Mouse (Mus musculus): ENCODE data around the gene Colq. TPM values are rescaled to one million over a fixed set of nuclear protein-coding genes. Genes with fewer than 3 reads are reported as not detected.

Gene Colq
- polyA plus RNA-seq, 1 experiment from 2014 or later, result 0.06 TPM

DNA sequence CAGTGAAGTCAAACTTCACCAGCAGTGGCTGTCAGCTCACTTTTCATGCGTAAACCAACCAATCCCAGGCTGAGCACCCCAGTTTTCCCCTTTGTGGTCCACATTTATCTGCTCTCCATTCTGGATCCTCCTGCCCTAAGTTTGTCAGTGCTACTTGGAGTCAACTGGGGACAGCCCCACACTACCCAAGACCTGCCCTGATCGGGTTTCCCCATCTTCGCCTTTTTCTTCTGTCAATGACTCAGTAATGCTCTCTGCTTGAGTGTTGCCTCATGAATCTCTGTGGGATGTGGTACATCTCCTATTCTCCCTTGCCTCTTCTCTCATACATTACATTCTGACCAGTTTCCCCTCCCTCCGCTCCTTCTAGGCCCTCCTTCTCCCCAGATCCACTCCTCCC, 6.3 kb upstream of the Colq start:
- no peak overlapping the region for H3K4me2 ChIP-seq
- no peaks in the 10 kb centered on the region for H3K9me3 ChIP-seq
- H3K9ac ChIP-seq, result no peak overlapping the region
- no peaks in the 10 kb centered on the region for H3K4me1 ChIP-seq
- no peaks in the 10 kb centered on the region for H3K27me3 ChIP-seq
- 91% methylated on average over 4 of the region's 4 CpGs for WGBS
- H3K36me3 ChIP-seq (replicated peaks), result no peaks in the 10 kb centered on the region
- no peak overlapping the region for H3K4me3 ChIP-seq (replicated peaks)
- no peak for ATAC-seq (ENCODE audit: low FRiP score)
- H3K27ac ChIP-seq, result no peak overlapping the region

DNA sequence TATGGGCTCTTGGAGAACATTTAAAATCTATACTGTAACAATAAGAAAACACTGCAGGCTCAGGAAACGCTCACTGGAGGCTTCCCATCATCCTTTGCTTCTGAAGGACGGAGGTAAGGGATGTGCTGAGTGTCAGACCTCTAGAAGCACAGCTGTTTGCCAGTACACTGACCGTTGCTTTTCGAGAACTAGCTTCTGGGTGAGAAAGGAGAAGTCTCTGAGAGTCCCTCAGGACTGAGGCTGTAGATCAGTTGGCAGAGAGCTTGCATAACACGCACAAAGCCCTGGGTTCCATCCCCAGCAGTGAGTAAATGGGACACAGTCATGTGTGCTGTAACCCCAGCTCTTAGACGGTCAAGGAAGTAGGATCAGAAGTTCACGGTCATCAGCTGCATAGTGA, 5.3 kb upstream of the Colq start:
- Histone ChIP-seq H3K4me2 (no peak overlapping the region), H3K27me3 (no peaks in the 10 kb centered on the region), H3K9me3 (no peaks in the 10 kb centered on the region), H3K27ac (no peak overlapping the region), H3K9ac (no peak overlapping the region), H3K4me1 (no peaks in the 10 kb centered on the region), H3K36me3 (replicated peaks) (no peaks in the 10 kb centered on the region), H3K4me3 (replicated peaks) (no peak overlapping the region)
- 81% methylated on average over 7 of the region's 7 CpGs for WGBS
- no peak for ATAC-seq (ENCODE audit: low FRiP score)

DNA sequence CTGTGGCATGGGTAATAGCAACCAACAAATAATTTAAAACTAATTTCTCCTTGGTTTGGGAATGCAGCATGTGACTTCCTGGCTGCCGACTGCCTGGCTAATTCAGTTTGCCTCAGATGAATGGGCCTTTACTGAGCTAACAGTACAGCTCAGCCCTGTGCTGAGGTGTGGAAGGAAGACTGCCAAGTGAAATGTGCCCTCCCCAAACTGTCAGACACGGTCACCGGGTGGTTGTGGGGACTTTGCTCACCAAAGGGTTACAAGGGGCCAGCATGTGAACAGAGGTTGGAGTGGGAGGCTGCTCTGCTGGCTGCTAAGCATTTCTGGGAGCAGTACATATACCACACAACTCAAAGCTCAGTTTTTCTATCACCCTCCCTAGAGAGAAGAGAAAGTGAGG, 3.5 kb upstream of the Colq start:
- Histone ChIP-seq H3K36me3 (replicated peaks) (no peaks in the 10 kb centered on the region), H3K27ac (no peak overlapping the region), H3K4me3 (replicated peaks) (no peak overlapping the region), H3K9ac (no peak overlapping the region), H3K4me1 (no peaks in the 10 kb centered on the region), H3K9me3 (no peaks in the 10 kb centered on the region), H3K27me3 (no peaks in the 10 kb centered on the region), H3K4me2 (no peak overlapping the region)
- no peak for ATAC-seq (ENCODE audit: low FRiP score)
- WGBS, result 90% methylated on average over 3 of the region's 3 CpGs

DNA sequence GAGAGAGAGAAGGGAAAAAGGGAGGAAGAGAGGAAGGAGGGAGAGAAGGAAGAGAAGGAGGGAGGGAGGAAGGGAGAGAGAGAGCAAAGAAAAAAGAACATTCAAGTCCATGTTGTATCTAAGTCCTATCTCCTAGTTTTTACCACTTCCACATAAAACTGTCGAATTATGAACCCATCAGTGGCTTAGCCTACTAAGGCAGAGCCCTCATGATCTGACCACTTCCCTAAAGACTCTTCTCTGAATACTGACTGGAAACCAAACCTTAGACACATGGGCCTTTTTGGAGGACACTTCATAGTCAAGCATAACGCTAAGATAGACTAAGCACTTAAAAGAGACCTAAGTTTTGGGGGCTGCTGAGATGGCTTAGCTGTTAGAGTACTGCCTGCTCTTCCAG, 1.9 kb upstream of the Colq start:
- no peak overlapping the region for H3K4me2 ChIP-seq
- 88% methylated on average over 2 of the region's 2 CpGs for WGBS
- H3K4me3 ChIP-seq (replicated peaks), result no peak overlapping the region
- no peaks in the 10 kb centered on the region for H3K27me3 ChIP-seq
- no peaks in the 10 kb centered on the region for H3K4me1 ChIP-seq
- no peak overlapping the region for H3K27ac ChIP-seq
- no peak for ATAC-seq (ENCODE audit: low FRiP score)
- no peaks in the 10 kb centered on the region for H3K9me3 ChIP-seq
- no peaks in the 10 kb centered on the region for H3K36me3 ChIP-seq (replicated peaks)
- no peak overlapping the region for H3K9ac ChIP-seq

DNA sequence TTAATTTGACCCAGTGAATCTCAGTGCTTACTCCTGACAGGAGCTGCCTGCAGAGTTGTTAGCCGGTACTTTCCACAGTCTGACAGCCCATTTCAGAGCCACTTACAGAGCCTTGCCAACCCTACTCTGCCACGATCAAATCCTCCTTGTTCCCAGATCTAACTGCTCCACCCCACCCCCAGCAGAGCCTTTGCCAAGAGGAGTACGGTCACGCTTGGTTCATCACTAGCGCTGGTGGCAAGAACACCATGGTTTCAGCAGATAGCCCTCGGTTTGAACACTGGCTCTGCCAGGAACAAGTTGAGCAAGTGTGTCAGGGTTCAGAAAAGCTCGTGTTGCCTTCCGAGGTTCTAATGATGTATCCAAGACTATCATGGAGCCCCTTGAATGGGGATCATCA, 4.7 kb downstream of the Colq start:
- Histone ChIP-seq H3K36me3 (replicated peaks) (no peaks in the 10 kb centered on the region), H3K4me2 (no peak overlapping the region), H3K9me3 (no peaks in the 10 kb centered on the region), H3K9ac (no peak overlapping the region), H3K27me3 (no peaks in the 10 kb centered on the region), H3K4me1 (no peaks in the 10 kb centered on the region), H3K27ac (no peak overlapping the region), H3K4me3 (replicated peaks) (no peak overlapping the region)
- 87% methylated on average over 8 of the region's 8 CpGs for WGBS
- no peak for ATAC-seq (ENCODE audit: low FRiP score)

DNA sequence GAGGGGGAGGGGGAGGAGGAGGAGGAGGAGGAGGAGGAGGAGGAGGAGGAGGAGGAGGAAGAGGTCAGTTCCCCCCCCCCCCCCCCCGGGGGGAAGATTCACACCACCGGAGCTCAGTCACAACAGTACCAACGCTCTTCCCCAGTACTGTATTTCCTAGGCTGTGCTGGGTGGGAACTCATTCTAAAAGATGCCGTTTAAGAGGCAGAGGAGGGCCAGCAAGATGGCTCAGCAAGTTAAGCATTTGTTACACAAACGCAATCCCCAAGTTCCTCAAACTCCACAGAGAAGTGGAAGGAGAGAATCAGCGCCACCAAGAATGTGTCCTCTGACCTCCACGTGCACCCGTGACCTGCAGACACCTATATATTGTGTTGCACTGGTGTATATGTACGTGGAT, 8.1 kb downstream of the Colq start:
- Histone ChIP-seq H3K4me2 (no peak overlapping the region), H3K4me3 (replicated peaks) (no peak overlapping the region), H3K9ac (no peak overlapping the region), H3K9me3 (peaks cover 5% of the 10 kb centered on the region; the same call in 1 of the 2 replicates), H3K4me1 (no peaks in the 10 kb centered on the region), H3K27ac (no peak overlapping the region), H3K27me3 (no peaks in the 10 kb centered on the region), H3K36me3 (replicated peaks) (no peaks in the 10 kb centered on the region)
- no peak for ATAC-seq (ENCODE audit: low FRiP score)
- 87% methylated on average over 7 of the region's 9 CpGs for WGBS

DNA sequence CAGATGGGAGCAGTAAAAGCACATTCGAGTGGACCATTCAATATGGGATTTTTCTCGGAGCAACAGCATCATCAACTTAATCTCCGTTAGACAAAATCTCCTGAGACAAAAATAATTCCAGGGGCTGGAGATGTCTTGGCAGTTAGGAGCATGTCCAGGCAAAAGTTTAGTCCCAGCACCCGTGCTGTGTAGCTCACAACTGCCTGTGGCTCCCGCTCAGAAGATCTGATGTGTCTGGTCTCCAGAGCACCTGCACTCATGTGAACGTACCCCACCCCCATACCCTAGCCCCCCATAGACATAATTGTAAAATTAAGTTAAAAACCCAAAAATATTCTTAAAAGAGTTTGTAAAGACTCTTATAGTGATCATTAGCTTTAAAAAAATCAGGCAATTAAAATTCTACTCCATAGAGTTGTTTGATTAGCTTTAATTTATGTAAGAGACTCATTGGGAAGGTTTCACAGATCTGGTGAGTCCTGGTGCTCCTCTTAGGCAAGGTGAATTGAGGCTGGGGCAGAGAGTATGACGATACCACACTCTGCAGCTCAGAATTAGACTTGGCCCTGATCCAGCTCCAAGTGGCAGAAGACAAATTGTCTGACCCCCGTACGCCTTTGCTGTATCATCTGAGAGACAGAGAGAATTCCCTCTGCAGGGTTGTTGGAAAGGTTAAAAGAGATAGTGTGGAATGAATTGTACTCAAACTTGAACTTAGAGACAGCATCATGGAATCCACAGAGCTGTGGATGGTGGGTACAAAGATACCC, 13.0 kb downstream of the Colq start:
- WGBS, result 76% methylated on average over 9 of the region's 9 CpGs
- no peak for ATAC-seq (ENCODE audit: low FRiP score)
- no peak overlapping the region for H3K9ac ChIP-seq
- no peaks in the 10 kb centered on the region for H3K4me1 ChIP-seq
- no peaks in the 10 kb centered on the region for H3K36me3 ChIP-seq (replicated peaks)
- no peak overlapping the region for H3K4me3 ChIP-seq (replicated peaks)
- no peak overlapping the region for H3K4me2 ChIP-seq
- peaks cover 5% of the 10 kb centered on the region; the same call in 1 of the 2 replicates for H3K9me3 ChIP-seq
- no peaks in the 10 kb centered on the region for H3K27me3 ChIP-seq
- H3K27ac ChIP-seq, result no peak overlapping the region

DNA sequence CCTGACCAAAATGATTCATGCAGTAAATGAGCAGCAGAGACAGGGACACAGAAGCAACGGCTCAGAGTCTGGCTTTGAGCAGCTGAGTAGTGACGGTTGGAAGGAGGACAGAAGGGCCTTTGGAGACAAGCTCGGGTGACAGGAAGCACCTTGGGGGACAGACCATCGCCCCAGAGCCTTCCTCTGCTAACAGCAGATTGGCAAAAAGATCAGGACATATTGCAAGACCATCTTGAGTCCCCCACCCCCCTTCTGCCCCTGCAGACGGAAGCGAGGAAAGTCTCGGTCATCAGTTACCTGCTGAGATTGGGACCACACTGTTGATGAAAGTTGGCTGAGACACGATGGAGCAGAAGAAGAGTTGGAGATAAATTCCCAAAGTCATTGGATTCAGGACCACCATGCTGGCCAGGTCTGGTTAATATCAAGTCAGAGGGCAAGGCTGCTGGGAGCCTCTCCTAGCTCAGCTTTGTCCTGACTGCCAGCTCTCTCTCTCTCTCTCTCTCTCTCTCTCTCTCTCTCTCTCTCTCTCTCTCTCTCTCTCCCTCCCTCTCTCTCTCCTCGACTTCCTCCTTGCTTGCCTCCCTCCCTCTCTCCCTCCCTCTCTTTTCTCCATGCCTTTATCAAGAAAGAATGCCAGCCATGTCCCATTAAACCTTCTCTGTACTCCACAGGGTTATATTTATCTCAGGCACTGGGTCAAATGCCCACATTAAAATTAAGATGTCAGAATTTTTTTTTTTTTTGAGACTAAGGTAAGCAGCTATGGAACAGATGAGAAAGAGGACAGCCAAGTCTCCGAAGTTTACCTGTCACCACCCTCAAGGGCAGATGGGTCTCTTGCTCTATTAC, 14.1 kb downstream of the Colq start:
- H3K4me3 ChIP-seq (replicated peaks), result no peak overlapping the region
- H3K4me2 ChIP-seq, result no peak overlapping the region
- no peak for ATAC-seq (ENCODE audit: low FRiP score)
- 67% methylated on average over 10 of the region's 10 CpGs for WGBS
- H3K9me3 ChIP-seq, result peaks cover 5% of the 10 kb centered on the region; the same call in 1 of the 2 replicates
- no peaks in the 10 kb centered on the region for H3K27me3 ChIP-seq
- no peak overlapping the region for H3K9ac ChIP-seq
- H3K36me3 ChIP-seq (replicated peaks), result no peaks in the 10 kb centered on the region
- no peaks in the 10 kb centered on the region for H3K4me1 ChIP-seq
- no peak overlapping the region for H3K27ac ChIP-seq

DNA sequence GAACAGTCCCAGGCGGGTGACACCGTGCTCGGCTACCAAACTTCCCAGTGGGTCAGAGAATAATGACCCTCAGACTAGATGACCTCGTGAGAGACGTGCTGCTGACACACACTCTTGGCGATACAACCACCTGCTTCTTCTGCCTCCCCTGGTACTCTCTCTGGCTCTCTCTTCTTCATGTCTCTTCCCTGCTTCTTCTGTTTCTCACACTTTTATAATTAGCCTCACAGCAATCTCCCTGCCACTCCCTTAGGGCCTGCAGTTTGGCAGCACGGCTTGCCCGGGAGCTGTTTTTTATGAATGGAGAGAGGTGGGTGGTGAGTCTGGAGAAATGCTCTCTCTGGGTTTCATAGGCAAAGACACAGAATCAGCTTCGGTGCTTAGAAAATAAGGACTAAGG, 15.3 kb downstream of the Colq start:
- H3K4me3 ChIP-seq (replicated peaks), result no peak overlapping the region
- H3K36me3 ChIP-seq (replicated peaks), result no peaks in the 10 kb centered on the region
- H3K27ac ChIP-seq, result no peak overlapping the region
- H3K4me2 ChIP-seq, result no peak overlapping the region
- no peaks in the 10 kb centered on the region for H3K9me3 ChIP-seq
- no peaks in the 10 kb centered on the region for H3K4me1 ChIP-seq
- no peak overlapping the region for H3K9ac ChIP-seq
- H3K27me3 ChIP-seq, result no peaks in the 10 kb centered on the region
- no peak for ATAC-seq (ENCODE audit: low FRiP score)
- 84% methylated on average over 9 of the region's 9 CpGs for WGBS

DNA sequence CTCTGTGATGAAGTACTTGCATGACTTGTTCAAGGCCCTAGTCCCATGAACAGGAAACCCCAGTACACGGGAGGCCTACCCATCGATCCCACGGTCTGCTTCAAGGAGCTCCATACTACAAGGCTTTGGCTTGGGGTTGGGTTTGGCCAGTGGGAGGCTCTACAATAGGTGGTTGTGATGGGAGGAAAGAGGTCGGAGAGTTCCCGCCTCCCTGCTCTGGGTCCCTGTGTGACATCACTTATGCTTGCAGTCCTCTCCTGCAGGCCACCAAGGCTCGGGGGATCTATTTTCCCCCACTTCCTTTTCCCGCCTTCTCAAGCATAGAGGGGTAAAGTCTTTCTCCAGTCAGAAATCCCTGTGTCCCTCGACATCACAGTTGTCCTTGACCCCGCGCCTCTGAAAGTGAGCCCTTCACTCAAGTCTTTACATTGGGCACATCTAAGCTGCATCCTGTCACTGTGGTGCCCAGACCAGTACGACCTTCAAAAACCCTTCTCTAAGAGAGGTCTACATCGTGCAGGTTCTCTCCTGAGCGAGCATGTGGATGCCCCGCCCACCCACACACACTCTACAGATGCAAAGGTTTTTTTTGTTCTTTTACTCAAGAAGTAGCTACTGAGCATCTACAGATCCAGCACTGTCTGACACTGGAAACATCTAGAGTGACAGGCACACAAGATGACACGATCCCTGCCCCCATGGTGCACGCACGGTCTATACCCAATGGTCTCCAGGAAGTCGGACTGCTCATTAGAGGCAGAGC, 16.1 kb downstream of the Colq start:
- 91% methylated on average over 18 of the region's 18 CpGs for WGBS
- no peak for ATAC-seq (ENCODE audit: low FRiP score)
- H3K27ac ChIP-seq, result no peak overlapping the region
- H3K27me3 ChIP-seq, result no peaks in the 10 kb centered on the region
- H3K9ac ChIP-seq, result no peak overlapping the region
- no peak overlapping the region for H3K4me2 ChIP-seq
- no peak overlapping the region for H3K4me3 ChIP-seq (replicated peaks)
- H3K9me3 ChIP-seq, result no peaks in the 10 kb centered on the region
- no peaks in the 10 kb centered on the region for H3K4me1 ChIP-seq
- H3K36me3 ChIP-seq (replicated peaks), result no peaks in the 10 kb centered on the region

DNA sequence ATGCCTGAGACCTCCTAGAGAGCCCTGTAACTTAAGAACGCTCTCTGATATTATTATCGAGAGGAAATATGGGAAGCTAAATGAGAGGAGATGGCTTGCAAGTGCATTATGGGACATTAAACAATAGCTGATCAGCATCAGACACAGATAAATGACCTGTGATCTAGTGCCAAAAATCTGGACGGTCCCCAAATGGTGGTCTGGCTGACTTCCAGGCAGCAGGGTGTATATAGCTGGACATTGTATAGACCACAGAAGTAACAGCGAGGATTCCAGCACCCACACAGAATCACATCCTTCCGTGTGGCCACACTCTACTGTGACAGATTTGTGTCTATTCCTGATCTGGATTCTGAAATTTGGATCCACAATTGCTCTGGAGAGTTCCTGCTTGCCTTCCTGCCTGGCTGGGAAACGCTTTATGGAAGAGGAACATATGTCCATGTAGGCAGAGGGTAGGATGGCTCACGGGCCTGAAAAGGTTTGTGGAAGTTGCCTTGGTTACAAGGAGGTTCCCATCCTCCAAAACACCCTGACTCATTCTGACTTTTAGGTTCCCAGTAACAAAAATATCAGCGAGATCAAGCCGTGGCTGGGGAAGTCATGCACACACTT, 18.5 kb downstream of the Colq start:
- 91% methylated on average over 9 of the region's 9 CpGs for WGBS
- no peaks in the 10 kb centered on the region for H3K36me3 ChIP-seq (replicated peaks)

DNA sequence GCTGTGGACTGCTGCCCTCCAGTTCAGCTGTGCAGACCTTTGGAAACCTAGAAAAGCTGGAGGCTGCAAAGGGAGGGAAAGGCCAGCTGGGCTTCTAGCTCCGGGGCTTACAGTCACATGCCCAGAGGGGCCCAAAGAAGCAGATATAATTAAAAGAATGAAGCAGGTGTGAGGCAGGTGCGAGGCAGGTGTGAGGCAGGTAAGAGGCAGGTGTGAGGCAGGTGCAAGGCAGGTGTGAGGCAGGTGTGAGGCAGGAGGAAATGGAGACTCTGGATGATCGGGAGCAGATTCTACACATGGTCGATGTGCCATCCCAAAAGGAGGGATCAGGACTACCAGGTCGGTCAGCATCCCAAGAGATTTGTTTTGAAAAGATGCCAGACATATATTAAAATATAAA, 19.7 kb downstream of the Colq start:
- WGBS, result 86% methylated on average over 5 of the region's 5 CpGs
- ATAC-seq (ENCODE audit: low FRiP score), result no peak

More for the DNA sequence above, 18.5 kb downstream of the Colq start:
- ATAC-seq (ENCODE audit: low FRiP score), result no peak
- H3K4me1 ChIP-seq, result no peaks in the 10 kb centered on the region
- H3K27ac ChIP-seq, result no peak overlapping the region
- no peak overlapping the region for H3K4me3 ChIP-seq (replicated peaks)
- no peak overlapping the region for H3K4me2 ChIP-seq
- H3K9me3 ChIP-seq, result no peaks in the 10 kb centered on the region
- no peaks in the 10 kb centered on the region for H3K27me3 ChIP-seq
- H3K9ac ChIP-seq, result no peak overlapping the region

More for the DNA sequence above, 19.7 kb downstream of the Colq start:
- H3K36me3 ChIP-seq (replicated peaks), result no peaks in the 10 kb centered on the region
- H3K4me2 ChIP-seq, result no peak overlapping the region
- H3K9ac ChIP-seq, result no peak overlapping the region
- no peak overlapping the region for H3K27ac ChIP-seq
- no peak overlapping the region for H3K4me3 ChIP-seq (replicated peaks)
- no peaks in the 10 kb centered on the region for H3K4me1 ChIP-seq
- H3K9me3 ChIP-seq, result no peaks in the 10 kb centered on the region
- no peaks in the 10 kb centered on the region for H3K27me3 ChIP-seq

Data from forebrain, embryonic 12.5 days (tissue).